Mouse (Mus musculus): Measurements from ENCODE around the gene Kat5. TPM values are rescaled to one million over a fixed set of nuclear protein-coding genes. Genes with fewer than 3 reads are reported as not detected.
A peak's percentile ranks its signal among the peaks of the same experiment; 100 is the strongest.

The Kat5 gene
- total RNA-seq, 2 experiments from 2014 or later, result 20.9 to 23.7 TPM

DNA sequence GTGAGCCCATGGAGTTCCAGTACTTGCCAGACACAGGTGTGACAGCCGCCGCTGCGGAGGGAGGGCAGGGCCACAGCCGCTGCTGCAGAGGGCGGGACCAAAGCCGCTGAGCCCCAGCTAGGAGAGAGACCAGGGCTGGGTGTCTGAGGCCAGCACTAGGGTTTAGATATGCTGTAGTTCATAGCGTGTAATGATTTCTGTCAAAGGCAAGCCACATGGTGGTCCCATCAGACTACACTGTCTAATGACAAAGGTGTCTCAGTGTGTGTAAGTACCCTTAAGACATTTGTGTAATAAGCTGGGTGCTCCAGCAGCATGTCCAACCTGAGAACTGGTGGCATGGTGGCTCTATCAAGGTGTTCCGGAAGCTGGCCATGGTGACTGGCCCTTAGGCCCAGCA lies 31.6 kb upstream of the Kat5 start:
- no peak for DNase-seq
- intact Hi-C loops (cut with DNase I), result no loop called here
- no peak overlapping the region for H3K27ac ChIP-seq
- TF ChIP-seq CTCF (IDR thresholded peaks at IDR 0.05), result no peak
- H3K4me3 ChIP-seq, result no peak overlapping the region

DNA sequence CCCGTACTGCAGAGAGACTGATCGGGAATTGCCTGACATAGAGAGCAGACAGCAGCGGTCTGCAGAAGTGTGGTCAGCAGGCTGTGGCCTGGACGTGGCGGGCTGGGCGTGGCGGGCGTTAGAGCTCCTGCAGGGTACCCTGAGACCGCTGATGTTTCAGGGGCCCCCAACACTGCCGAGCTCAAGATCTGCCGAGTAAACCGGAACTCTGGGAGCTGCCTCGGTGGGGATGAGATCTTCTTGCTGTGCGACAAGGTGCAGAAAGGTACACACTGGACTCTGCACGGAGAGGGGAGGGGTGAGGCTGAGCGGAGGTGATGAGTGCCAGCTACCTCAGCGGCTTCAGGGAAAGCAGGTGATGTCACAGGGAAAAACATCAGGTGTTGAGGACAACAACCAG lies 31.0 kb upstream of the Kat5 start:
- intact Hi-C loops (cut with DNase I), result no loop called here
- Histone ChIP-seq H3K27ac (no peak overlapping the region), H3K4me3 (no peak overlapping the region)
- DNase-seq, result no peak
- no peak for TF ChIP-seq CTCF (IDR thresholded peaks at IDR 0.05)

DNA sequence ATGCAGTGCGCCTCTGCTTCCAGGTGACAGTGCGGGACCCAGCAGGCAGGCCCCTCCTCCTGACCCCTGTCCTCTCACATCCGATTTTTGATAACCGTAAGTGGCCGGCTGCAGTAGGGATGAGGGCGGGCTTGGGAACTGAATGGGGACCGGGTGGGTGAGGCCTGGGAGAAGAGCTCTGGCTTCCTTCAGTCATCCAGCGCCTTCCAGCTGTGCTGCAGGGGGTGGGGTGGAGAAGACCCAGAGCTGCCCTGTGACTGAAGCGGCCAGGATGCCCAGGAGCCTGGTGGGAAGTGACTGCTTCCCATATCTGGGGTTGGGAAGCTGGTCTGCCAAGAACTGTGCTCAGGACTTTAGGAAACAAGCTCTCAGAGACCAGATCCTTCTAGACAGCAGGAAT lies 30.3 kb upstream of the Kat5 start:
- DNase-seq, result no peak
- intact Hi-C loops (cut with DNase I), result no loop called here
- no peak overlapping the region for H3K27ac ChIP-seq
- no peak for TF ChIP-seq CTCF (IDR thresholded peaks at IDR 0.05)
- H3K4me3 ChIP-seq, result no peak overlapping the region

DNA sequence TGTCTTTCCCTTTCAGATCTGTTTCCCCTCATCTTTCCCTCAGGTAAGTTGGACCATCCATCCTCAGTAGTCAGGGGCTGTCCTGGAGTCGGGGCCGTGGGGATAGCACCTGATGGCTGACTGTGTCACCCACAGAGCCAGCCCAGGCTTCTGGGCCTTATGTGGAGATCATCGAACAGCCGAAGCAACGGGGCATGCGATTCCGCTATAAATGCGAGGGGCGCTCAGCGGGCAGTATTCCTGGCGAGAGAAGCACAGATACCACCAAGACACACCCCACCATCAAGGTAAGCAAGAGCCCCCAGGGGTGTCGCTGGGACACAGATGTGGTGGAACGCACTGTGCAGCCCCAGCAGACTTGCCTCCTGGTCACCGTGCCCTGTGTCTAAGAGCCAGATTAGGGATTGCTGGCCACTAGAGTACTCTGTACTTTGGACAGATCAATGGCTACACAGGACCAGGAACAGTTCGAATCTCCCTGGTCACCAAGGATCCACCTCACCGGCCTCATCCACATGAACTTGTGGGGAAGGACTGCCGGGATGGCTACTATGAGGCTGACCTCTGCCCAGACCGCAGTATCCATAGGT lies 28.5 kb upstream of the Kat5 start:
- Histone ChIP-seq H3K4me3 (peak overlapping the region; percentile 92), H3K27ac (peak overlapping the region; percentile 100)
- intact Hi-C loops (cut with DNase I), result no loop called here
- no peak for TF ChIP-seq CTCF (IDR thresholded peaks at IDR 0.05)
- DNase-seq, result no peak

DNA sequence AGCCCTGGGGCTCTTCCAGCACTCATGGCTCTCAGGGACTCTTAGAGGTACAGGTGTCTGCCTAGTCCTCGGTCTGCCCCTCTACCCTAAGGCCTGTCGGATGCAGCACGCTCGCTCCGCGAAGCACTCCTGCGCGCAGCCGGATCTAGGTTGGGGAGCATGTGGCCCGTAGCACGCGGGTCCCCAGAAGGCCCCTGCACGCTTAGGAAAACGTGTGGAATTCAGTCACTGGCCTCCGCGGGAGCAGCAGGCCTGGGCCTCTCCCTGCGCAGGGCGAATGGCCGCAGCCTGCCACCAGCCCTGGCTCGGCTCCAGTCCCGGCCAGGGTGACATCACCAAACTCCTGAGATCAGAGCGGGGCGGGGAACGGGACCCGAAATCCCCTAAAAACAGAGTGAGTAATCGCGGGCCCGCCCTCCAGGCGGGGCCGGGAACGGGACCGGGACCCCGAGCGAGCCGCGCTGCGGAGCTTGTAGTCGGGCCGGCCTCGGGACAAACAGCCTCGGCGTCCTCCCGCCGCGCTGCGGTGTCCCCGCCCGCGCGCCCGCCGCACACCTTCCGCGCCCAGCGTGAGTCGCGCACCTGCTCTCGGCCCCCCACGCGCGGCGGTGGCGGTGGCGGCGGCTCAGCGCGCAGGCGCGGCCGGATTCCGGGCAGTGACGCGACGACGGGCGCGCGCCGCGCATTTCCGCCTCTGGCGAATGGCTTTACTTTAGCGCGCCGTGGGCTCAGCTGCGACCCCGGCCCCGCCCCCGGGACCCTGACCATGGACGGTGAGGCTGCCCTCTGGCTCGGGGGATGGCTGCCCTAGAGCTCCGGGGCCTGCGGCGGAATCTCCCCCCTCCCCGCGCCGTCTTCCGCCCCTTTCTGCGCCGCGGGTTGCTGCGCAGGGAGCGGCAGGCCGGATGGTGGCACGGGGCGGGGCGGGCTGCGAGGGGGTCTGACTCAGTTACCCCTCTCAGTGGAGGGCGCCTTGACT lies 27.3 kb upstream of the Kat5 start, which contains the start of gene Rela:
Gene Rela, plus strand, starts transcription at position 415 of the 979 bp plus-strand sequence.
- no peak for TF ChIP-seq CTCF (IDR thresholded peaks at IDR 0.05)
- H3K27ac ChIP-seq, result peak within 1 kb of the TSS; percentile 100
- peak within 1 kb of the TSS; percentile 92 for H3K4me3 ChIP-seq
- intact Hi-C loops (cut with DNase I), result no loop called here
- DNase-seq, result peak; percentile 96

DNA sequence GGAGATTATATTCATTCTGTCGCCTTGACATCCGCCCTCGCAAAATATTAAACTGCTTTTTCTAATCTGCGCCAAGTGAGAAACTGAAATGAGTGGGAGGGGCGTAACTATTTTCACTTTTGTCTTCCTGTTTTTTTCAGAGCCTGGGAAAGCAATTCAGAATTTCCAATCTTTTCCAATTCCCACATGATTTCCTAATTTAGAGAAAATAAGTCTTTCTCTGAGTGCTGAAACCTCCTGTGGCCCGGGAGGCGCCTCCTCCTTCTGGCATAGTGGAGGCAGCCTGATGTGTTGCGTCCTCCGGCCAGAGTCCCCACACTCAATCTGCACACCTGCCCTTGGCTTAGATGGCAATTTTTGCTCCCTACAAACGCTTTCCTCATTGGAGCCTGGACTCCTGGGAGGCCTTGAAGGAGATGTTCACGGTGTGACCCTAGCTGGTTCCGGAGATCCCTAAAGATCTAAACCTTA lies 26.6 kb upstream of the Kat5 start:
- Histone ChIP-seq H3K4me3 (peak overlapping the region; percentile 92), H3K27ac (peak overlapping the region; percentile 100)
- peak; percentile 67 for DNase-seq
- intact Hi-C loops (cut with DNase I), result loop anchor here (1.0 kb wide), 1 partner anchor 68 kb away; the partner anchor contains the start of gene Ap5b1
- TF ChIP-seq CTCF (IDR thresholded peaks at IDR 0.05), result no peak

DNA sequence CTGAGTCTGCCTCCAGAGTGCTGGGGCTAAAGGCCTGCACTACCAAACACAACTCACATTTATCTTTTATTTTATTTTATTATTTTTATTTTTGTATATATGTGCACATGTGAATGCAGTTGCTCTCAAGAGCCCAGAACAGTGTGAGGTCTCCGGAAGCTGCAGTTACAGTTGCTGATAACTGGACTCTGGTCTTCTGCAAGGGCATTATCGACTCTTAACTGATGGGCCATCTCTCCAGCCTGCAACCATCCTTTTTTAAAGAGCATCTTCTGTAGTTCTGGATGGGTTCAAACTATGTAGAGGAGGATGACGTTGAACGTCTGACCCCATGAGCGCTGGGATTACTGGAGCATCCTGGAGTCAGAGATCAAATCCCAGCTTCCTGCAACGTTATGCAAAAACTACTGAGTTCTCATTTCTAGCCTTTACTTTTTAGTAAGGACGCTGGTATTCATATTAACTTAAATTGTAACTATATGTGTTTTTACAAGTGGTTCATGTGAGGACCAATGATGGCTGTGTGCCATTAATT lies 26.1 kb upstream of the Kat5 start:
- DNase-seq, result no peak
- Histone ChIP-seq H3K27ac (peak overlapping the region; percentile 100), H3K4me3 (peak overlapping the region; percentile 92)
- TF ChIP-seq CTCF (IDR thresholded peaks at IDR 0.05), result no peak
- intact Hi-C loops (cut with DNase I), result loop anchor here (1.0 kb wide), 1 partner anchor 68 kb away; the partner anchor contains the start of gene Ap5b1

DNA sequence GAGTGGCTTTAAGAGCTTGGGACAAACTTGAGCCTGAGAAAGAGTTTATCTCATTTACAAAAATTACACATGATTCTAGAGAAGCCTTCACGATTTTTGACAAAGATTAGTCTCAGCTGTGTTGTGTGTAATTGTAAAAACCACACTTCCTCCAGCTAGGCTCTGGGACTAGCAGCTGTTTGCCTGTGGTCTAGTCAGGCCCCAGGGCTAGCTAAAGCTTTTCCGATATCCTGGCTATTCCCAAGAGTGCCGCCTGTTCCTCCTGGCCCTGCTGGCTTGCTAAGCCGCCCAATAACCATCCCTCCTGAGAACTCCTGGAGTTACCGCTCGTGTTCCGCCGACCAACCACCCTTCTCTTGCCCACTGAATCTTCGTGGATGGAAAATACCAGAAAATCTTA lies 22.1 kb upstream of the Kat5 start:
- no peak for TF ChIP-seq CTCF (IDR thresholded peaks at IDR 0.05)
- Histone ChIP-seq H3K27ac (no peak overlapping the region), H3K4me3 (no peak overlapping the region)
- DNase-seq, result no peak
- intact Hi-C loops (cut with DNase I), result no loop called here

DNA sequence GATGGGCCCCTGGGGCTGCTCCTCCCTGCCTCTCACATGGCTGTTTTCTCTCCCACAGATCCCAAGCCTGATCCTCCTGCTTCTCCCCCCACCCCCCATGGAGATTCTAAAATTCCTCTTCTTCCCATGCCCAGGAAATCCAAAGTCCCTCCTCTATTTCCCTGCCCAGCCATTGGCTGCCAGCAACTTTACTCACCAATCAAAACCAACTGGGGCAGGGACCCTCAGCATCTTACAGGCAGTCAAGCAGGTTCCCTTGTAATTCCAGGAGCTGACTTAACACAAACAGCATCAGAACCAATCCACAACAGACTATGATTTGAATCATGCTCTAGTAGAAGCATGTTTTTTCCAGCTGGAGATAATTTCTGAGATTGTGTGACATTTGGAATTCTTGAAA lies 19.9 kb upstream of the Kat5 start:
- no peak for TF ChIP-seq CTCF (IDR thresholded peaks at IDR 0.05)
- H3K27ac ChIP-seq, result no peak overlapping the region
- H3K4me3 ChIP-seq, result no peak overlapping the region
- no peak for DNase-seq
- intact Hi-C loops (cut with DNase I), result no loop called here

DNA sequence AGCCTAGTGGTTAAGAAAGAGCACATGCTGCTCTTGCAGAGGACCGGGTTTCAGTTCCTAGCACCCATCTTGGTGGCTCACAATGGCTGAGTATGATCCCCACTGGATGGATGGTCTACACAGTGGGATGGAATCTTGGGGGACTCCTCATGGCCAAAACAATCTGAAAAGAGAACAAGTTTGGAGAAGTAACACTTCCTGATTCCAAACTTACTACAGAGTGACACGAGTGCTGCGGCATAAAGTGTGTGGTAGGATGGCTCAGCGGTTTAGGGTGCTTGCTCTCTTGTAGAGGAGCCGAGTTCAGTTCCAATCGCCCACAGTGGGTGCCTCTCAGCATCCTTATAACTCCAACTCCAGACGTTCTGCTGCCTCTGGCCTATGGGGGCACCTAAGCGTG lies 15.3 kb upstream of the Kat5 start:
- no peak overlapping the region for H3K4me3 ChIP-seq
- no peak overlapping the region for H3K27ac ChIP-seq
- no peak for TF ChIP-seq CTCF (IDR thresholded peaks at IDR 0.05)
- intact Hi-C loops (cut with DNase I), result no loop called here
- no peak for DNase-seq

DNA sequence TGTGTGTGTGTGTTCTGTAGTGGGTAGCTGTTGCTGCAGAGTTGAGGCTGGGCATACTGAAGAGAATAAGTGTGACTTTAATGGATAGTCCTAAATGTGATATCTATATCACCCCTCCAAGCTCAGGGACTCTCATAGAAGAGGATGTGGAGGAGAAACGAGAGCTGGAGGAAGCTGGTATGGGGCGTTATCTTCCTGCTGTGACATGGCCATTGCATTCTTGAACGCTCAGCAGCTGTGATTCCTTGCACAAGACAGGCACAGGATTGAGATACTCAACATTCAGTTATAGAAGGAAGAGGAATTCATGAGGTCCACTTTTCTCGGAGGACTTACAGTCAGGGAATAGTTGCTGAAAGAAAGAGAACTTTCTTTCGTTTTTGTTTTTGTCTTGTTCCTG lies 11.8 kb upstream of the Kat5 start:
- Histone ChIP-seq H3K4me3 (no peak overlapping the region), H3K27ac (no peak overlapping the region)
- no peak for DNase-seq
- no peak for TF ChIP-seq CTCF (IDR thresholded peaks at IDR 0.05)
- intact Hi-C loops (cut with DNase I), result no loop called here

DNA sequence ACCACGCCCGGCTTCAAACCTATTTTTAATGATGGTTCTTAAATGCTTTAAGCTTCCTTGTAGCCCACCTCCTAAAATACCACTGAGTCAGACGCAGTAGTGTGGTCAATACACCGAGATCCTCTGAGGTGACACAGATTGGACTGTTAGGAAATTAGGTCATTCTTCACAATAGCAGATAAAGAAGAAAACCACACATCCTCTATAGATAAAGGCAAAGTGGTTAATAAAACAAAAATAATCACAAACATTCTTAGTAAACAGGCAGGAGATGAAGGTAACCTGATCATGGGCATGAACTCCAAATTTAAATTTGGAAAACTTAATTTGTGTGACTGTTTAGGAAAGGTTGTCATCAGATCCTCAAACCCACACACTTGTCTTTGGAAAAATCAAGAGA lies 10.0 kb upstream of the Kat5 start:
- DNase-seq, result no peak
- intact Hi-C loops (cut with DNase I), result no loop called here
- Histone ChIP-seq H3K4me3 (no peak overlapping the region), H3K27ac (no peak overlapping the region)
- no peak for TF ChIP-seq CTCF (IDR thresholded peaks at IDR 0.05)

DNA sequence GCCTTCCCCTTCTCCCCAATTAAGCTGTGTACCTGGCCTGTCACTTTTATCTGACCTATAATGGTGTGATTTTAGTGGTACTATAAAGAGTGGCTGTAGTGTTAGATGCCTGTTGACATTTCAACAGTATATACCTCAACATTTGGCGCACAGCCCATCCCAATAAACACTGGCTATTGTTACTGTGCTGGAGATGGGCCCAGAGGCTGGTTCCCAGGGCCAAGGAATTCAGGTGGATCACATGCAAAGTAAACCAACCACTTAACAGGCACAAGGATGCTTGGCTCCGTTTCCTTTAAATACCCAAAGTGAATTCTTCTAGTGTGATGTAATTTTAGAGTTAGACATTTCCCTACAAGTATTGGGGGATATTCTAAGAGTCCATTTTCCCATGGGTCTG lies 4.9 kb upstream of the Kat5 start:
- no peak for TF ChIP-seq CTCF (IDR thresholded peaks at IDR 0.05)
- Histone ChIP-seq H3K27ac (no peak overlapping the region), H3K4me3 (no peak overlapping the region)
- no peak for DNase-seq
- intact Hi-C loops (cut with DNase I), result loop anchor here (5.0 kb wide), 1 partner anchor 603 kb away; no protein-coding TSS in a partner anchor

Data from gastrocnemius, adult 2 months (tissue).